Mouse (Mus musculus) hindbrain, embryonic 16.5 days (tissue): ENCODE measurements around the gene Aldh18a1. TPM values are rescaled to one million over a fixed set of nuclear protein-coding genes. Genes with fewer than 3 reads are reported as not detected.
A peak's percentile ranks its signal among the peaks of the same experiment; 100 is the strongest.

Experiments used
- ATAC-seq: fragments of 200-750 bp; cut with Nextera tagmentation; 2 replicates; pipeline ENCODE4 v1.8.0; 2017; ENCODE audit warnings: moderate TSS enrichment, moderate library complexity
- H3K27ac ChIP-seq: fragments of 300-500 bp; sonication (generic); 2 replicates; pipeline ENCODE4 v1.5.1; 2014; ENCODE audit warnings: low read depth, mild to moderate bottlenecking, control low read depth, low read length, moderate library complexity
- H3K27me3 ChIP-seq: fragments of 300-500 bp; sonication (generic); replicated peaks from 2 replicates; pipeline ENCODE4 v1.6.1; 2014; ENCODE audit warnings: low read length; ENCODE audit not compliant: control insufficient read depth, insufficient read depth
- H3K36me3 ChIP-seq: fragments of 300-500 bp; sonication (generic); 2 replicates; pipeline ENCODE4 v1.6.1; 2014; ENCODE audit warnings: mild to moderate bottlenecking, low read length, moderate library complexity, mixed read lengths; ENCODE audit not compliant: control insufficient read depth, insufficient read depth
- H3K4me1 ChIP-seq: fragments of 300-500 bp; sonication (generic); 2 replicates; pipeline ENCODE4 v1.6.1; 2014; ENCODE audit warnings: low read depth, low read length; ENCODE audit not compliant: control insufficient read depth, insufficient read depth
- H3K4me2 ChIP-seq: fragments of 300-500 bp; sonication (generic); 2 replicates; pipeline ENCODE4 v1.6.1; 2014; ENCODE audit warnings: mild to moderate bottlenecking, low read length, control low read depth, moderate library complexity
- H3K4me3 ChIP-seq: fragments of 300-500 bp; sonication (generic); 2 replicates; pipeline ENCODE4 v1.5.1; 2014; ENCODE audit warnings: mild to moderate bottlenecking, low read length, control low read depth, moderate library complexity
- H3K9ac ChIP-seq: fragments of 300-500 bp; sonication (generic); 2 replicates; pipeline ENCODE4 v1.6.1; 2014; ENCODE audit warnings: low read depth, mild to moderate bottlenecking, control low read depth, low read length, moderate library complexity
- H3K9me3 ChIP-seq: fragments of 300-500 bp; sonication (generic); 2 replicates; pipeline ENCODE4 v1.6.1; 2014; ENCODE audit warnings: mild to moderate bottlenecking, low read length, moderate library complexity; ENCODE audit not compliant: control insufficient read depth
- WGBS: fragments of 180-500 bp; shearing (Covaris S2); extraction: QIAGEN DNeasy Blood & Tissue Kit; methylation state at CpG from one replicate; pipeline ENCODE4 v1.1.7; 2014; 5-methylcytosine and 5-hydroxymethylcytosine counted together
- polyA plus RNA-seq: library from polyadenylated mRNA; unstranded; fragments of >200 nt; fragmentation: Nextera tagmentation; extraction: Ambion mirVana; gene quantifications from 2 replicates; pipeline ENCODE4 v1.2.1, GENCODE M21; 2015

Aldh18a1 gene
- 43.7 and 52.8 TPM in 2 replicates for polyA plus RNA-seq

- peak; percentile 93 for ATAC-seq
- H3K36me3 ChIP-seq = 0 out of 2 replicates have a peak, but pooled peaks cover 3% of the 10 kb centered on the region
- peak within 1 kb of the TSS; percentile 77 for H3K27ac ChIP-seq
- peak within 1 kb of the TSS; percentile 94 for H3K4me3 ChIP-seq
- H3K4me1 ChIP-seq = peaks cover 13% of the 10 kb centered on the region
- H3K9ac ChIP-seq = peak within 1 kb of the TSS; percentile 89
- H3K27me3 ChIP-seq = no peaks in the 10 kb centered on the region
- H3K9me3 ChIP-seq = no peaks in the 10 kb centered on the region
- WGBS = 0% methylated on average over 34 of the region's 34 CpGs
- H3K4me2 ChIP-seq = peak within 1 kb of the TSS; percentile 70
Observed at GRCm38 (mm10) chr19:40588293-40588654, at the start of gene Aldh18a1. Gene Aldh18a1, minus strand, starts transcription at chr19:40588463.

DNA sequence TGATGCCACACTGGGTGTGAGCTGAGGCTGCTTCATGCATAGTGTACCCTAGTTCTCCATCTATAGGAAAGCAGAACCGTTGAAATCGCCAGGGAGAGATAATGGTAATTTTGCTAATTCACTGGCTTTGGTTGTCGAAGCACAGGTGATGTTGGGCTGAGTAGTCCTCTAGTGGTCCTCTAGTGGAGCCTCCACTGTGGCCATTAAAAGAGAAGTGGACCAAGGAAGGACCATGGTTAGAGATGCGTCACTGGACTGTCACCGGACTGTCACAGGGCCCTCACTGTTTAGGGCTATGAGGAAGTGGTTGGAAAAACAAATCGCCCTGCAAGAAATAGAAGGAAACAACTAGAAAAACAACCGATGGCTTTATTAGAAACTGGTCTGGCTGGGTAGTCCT lies 49.3 kb upstream of the Aldh18a1 start:
- Histone ChIP-seq H3K27me3 (no peaks in the 10 kb centered on the region), H3K9me3 (no peaks in the 10 kb centered on the region), H3K4me1 (no peaks in the 10 kb centered on the region), H3K27ac (no peak overlapping the region), H3K36me3 (no peaks in the 10 kb centered on the region), H3K9ac (no peak overlapping the region), H3K4me3 (no peak overlapping the region), H3K4me2 (no peak overlapping the region)
- WGBS = 88% methylated on average over 7 of the region's 7 CpGs
- ATAC-seq = no peak

DNA sequence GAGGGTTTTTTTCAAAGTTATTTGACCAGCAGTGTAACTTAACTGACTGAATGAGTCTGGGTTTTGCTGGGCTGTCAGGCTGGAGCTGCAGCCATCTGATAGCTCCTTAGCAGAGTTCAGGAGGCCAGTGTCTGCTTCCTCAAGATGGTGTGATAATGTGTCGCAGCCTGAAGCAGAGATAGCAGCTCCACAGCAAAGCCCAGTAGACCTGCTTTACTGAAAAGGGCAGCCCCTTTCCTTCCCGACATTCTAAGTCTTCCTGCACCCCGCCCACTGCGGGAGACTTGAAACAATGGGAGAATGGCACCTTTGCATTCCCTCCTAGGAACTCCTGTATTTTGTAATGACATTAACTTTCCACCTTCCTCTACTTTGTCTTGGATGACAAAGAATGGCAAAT lies 48.8 kb upstream of the Aldh18a1 start:
- no peak for ATAC-seq
- H3K27me3 ChIP-seq = no peaks in the 10 kb centered on the region
- 59% methylated on average over 4 of the region's 4 CpGs for WGBS
- H3K36me3 ChIP-seq = no peaks in the 10 kb centered on the region
- H3K9me3 ChIP-seq = no peaks in the 10 kb centered on the region
- no peaks in the 10 kb centered on the region for H3K4me1 ChIP-seq
- no peak overlapping the region for H3K27ac ChIP-seq
- no peak overlapping the region for H3K4me3 ChIP-seq
- no peak overlapping the region for H3K4me2 ChIP-seq
- no peak overlapping the region for H3K9ac ChIP-seq

DNA sequence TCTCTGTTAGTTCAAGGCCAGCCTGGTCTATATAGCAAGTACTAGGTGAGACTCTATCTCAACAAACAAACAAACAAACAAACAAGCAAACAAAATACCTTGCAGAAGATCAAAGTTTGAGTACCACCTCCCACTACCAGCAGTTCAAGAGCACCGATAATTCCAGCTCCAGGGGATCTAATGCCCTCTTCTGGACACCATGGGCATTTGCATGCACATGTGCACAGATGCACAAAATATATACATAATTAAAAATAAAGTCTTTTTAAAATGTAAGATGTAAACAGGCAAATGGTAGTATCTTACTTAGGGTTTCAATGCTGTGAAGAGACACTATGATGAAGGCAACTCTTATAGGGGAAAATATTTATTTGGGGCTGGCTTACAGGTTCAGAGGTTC lies 44.9 kb upstream of the Aldh18a1 start:
- 50% methylated on average over 1 of the region's 1 CpGs for WGBS
- H3K27me3 ChIP-seq = no peaks in the 10 kb centered on the region
- H3K27ac ChIP-seq = no peak overlapping the region
- H3K4me1 ChIP-seq = no peaks in the 10 kb centered on the region
- H3K4me2 ChIP-seq = no peak overlapping the region
- no peak for ATAC-seq
- no peaks in the 10 kb centered on the region for H3K36me3 ChIP-seq
- no peak overlapping the region for H3K4me3 ChIP-seq
- no peak overlapping the region for H3K9ac ChIP-seq
- no peaks in the 10 kb centered on the region for H3K9me3 ChIP-seq

DNA sequence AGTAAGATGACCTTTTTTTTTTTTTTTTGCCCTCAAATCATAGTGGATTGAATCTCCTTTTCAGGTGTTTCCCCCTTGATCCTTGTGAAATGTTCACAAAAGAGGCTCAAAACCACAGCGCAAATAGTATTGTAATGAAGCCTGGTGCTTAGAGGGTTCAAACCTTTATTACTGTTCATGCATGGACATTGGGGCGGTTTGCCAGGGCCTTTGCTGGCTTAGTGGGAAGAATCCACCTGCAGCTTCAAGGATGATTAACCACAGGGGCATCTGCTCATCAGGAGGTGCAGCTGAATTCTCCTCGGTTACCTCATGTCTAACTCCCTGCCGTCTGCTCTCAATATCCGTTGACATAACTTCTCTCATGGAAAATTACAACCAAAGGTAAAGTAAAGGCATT lies 44.4 kb upstream of the Aldh18a1 start:
- H3K4me1 ChIP-seq = no peaks in the 10 kb centered on the region
- no peak overlapping the region for H3K27ac ChIP-seq
- H3K36me3 ChIP-seq = no peaks in the 10 kb centered on the region
- no peak overlapping the region for H3K4me2 ChIP-seq
- no peak overlapping the region for H3K4me3 ChIP-seq
- no peaks in the 10 kb centered on the region for H3K9me3 ChIP-seq
- 80% methylated on average over 5 of the region's 5 CpGs for WGBS
- no peaks in the 10 kb centered on the region for H3K27me3 ChIP-seq
- H3K9ac ChIP-seq = no peak overlapping the region
- no peak for ATAC-seq

DNA sequence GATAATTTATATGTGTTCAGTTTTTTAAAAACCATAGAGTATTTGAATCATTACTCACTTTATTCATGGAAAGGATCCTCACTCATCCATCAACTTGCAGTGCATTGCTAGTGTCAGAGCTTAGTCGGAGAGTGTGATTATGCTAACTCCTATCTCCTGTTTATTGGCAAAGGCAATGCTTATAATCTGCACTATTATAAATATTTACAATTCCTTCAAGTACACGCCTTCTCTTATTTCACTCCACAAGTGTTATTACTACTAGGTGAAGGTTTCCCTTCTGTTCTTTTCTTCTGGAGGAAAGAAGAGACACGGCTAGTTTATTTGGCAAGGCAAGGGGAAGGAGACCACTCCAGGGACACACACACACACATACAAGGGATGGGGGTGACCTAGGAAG lies 43.9 kb upstream of the Aldh18a1 start:
- 83% methylated on average over 3 of the region's 3 CpGs for WGBS
- Histone ChIP-seq H3K27ac (no peak overlapping the region), H3K27me3 (no peaks in the 10 kb centered on the region), H3K4me1 (no peaks in the 10 kb centered on the region), H3K4me3 (no peak overlapping the region), H3K36me3 (no peaks in the 10 kb centered on the region), H3K4me2 (no peak overlapping the region), H3K9ac (no peak overlapping the region), H3K9me3 (no peaks in the 10 kb centered on the region)
- ATAC-seq = no peak

DNA sequence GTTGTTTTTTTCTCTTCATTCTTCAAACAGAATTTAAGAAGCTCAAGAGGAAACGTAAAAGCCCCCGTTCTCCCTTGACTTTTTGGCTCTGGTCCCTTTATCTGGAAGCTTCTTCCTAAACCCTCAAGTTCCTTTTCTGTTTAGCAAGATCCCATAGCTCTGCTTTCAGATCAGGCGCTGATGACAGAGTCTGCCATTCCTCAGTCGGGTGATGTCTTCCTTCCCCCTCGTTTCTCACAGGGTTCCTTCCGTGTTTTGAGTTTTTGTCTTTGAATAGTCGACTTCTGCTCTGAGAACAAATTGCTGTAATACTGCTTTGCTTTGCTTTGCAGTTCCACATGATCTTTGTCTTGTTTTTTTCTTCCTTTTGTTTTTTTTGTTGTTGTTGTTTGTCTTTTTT lies 42.3 kb upstream of the Aldh18a1 start:
- no peak for ATAC-seq
- Histone ChIP-seq H3K9ac (no peak overlapping the region), H3K36me3 (no peaks in the 10 kb centered on the region), H3K9me3 (no peaks in the 10 kb centered on the region), H3K27me3 (no peaks in the 10 kb centered on the region), H3K4me2 (no peak overlapping the region), H3K27ac (no peak overlapping the region), H3K4me3 (no peak overlapping the region), H3K4me1 (no peaks in the 10 kb centered on the region)
- 83% methylated on average over 7 of the region's 7 CpGs for WGBS

- H3K27ac ChIP-seq = no peak overlapping the region
- H3K36me3 ChIP-seq = no peaks in the 10 kb centered on the region
- ATAC-seq = no peak
- WGBS = 88% methylated on average over 3 of the region's 3 CpGs
- no peaks in the 10 kb centered on the region for H3K4me1 ChIP-seq
- no peaks in the 10 kb centered on the region for H3K9me3 ChIP-seq
- H3K27me3 ChIP-seq = no peaks in the 10 kb centered on the region
- H3K9ac ChIP-seq = no peak overlapping the region
- no peak overlapping the region for H3K4me2 ChIP-seq
- no peak overlapping the region for H3K4me3 ChIP-seq
Observed at GRCm38 (mm10) chr19:40630096-40630495, 41.8 kb upstream of the Aldh18a1 start.

DNA sequence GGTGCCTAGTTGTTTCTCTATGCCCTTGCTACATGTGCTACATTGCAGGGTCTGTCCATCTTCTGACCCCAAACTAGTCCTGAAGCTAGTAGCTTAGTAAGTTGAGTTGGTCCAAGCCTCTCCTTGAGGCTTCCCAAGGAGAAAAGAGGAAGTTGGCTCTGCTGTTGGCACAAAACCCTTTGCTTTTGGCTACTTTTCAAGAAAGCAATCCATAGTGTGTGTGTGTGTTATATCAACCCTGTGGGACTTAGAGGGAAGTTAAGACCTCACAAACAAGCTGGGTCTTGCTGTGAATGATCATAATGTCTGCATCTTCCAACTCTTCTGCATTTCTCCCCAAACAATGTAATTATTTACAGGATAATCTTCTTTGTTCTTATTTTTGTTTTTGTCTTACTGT lies 40.7 kb upstream of the Aldh18a1 start:
- no peak for ATAC-seq
- H3K27me3 ChIP-seq = no peaks in the 10 kb centered on the region
- H3K36me3 ChIP-seq = no peaks in the 10 kb centered on the region
- H3K4me3 ChIP-seq = no peak overlapping the region
- no peak overlapping the region for H3K9ac ChIP-seq
- H3K9me3 ChIP-seq = no peaks in the 10 kb centered on the region
- no peak overlapping the region for H3K4me2 ChIP-seq
- no peak overlapping the region for H3K27ac ChIP-seq
- no peaks in the 10 kb centered on the region for H3K4me1 ChIP-seq

GRCm38 (mm10) chr19:40625935-40626334 lies 37.7 kb upstream of the Aldh18a1 start:
- WGBS = 59% methylated on average over 12 of the region's 12 CpGs
- H3K9me3 ChIP-seq = no peaks in the 10 kb centered on the region
- no peak overlapping the region for H3K4me3 ChIP-seq
- H3K27ac ChIP-seq = no peak overlapping the region
- no peak for ATAC-seq
- no peaks in the 10 kb centered on the region for H3K27me3 ChIP-seq
- H3K9ac ChIP-seq = no peak overlapping the region
- no peak overlapping the region for H3K4me2 ChIP-seq
- no peaks in the 10 kb centered on the region for H3K36me3 ChIP-seq
- no peaks in the 10 kb centered on the region for H3K4me1 ChIP-seq
